Mouse (Mus musculus) limb, embryonic 14.5 days (tissue): ENCODE results near the gene Psmc2. TPM values are rescaled to one million over a fixed set of nuclear protein-coding genes. Genes with fewer than 3 reads are reported as not detected.
A peak's percentile ranks its signal among the peaks of the same experiment; 100 is the strongest.

ENCODE experiments used
- ATAC-seq: fragments of 200-750 bp; cut with Nextera tagmentation; 2 replicates; pipeline ENCODE4 v1.8.0; 2017; ENCODE audit warnings: low read depth, moderate number of reproducible peaks, moderate TSS enrichment; ENCODE audit not compliant: low FRiP score
- DNase-seq: peaks from one replicate; pipeline ENCODE4 v3.0.0-alpha.2; 2015; ENCODE audit warnings: low spot score
- H3K27ac ChIP-seq: fragments of 300-500 bp; sonication (generic); replicated peaks from 2 replicates; pipeline ENCODE4 v1.5.1; 2014; ENCODE audit warnings: low read depth, mild to moderate bottlenecking, low read length, moderate library complexity, mixed read lengths
- H3K27me3 ChIP-seq: fragments of 300-500 bp; sonication (generic); 2 replicates; pipeline ENCODE4 v1.6.1; 2014; ENCODE audit warnings: low read length, mixed read lengths; ENCODE audit not compliant: control insufficient read depth, insufficient read depth
- H3K36me3 ChIP-seq: fragments of 300-500 bp; sonication (generic); 2 replicates; pipeline ENCODE4 v1.6.1; 2014; ENCODE audit warnings: mild to moderate bottlenecking, low read length, moderate library complexity, mixed read lengths; ENCODE audit not compliant: control insufficient read depth, insufficient read depth
- H3K4me1 ChIP-seq: fragments of 300-500 bp; sonication (generic); 2 replicates; pipeline ENCODE4 v1.6.1; 2014; ENCODE audit warnings: antibody characterized with exemption, low read length, mixed read lengths; ENCODE audit not compliant: control insufficient read depth, insufficient read depth
- H3K4me2 ChIP-seq: fragments of 300-500 bp; sonication (generic); replicated peaks from 2 replicates; pipeline ENCODE4 v1.6.1; 2014; ENCODE audit warnings: low read depth, mild to moderate bottlenecking, low read length, moderate library complexity; ENCODE audit not compliant: severe bottlenecking
- H3K4me3 ChIP-seq: fragments of 300-500 bp; sonication (generic); replicated peaks from 2 replicates; pipeline ENCODE4 v1.5.1; 2014; ENCODE audit warnings: low read length
- H3K9ac ChIP-seq: fragments of 300-500 bp; sonication (generic); 2 replicates; pipeline ENCODE4 v1.6.1; 2014; ENCODE audit warnings: mild to moderate bottlenecking, low read depth, low read length, moderate library complexity; ENCODE audit not compliant: severe bottlenecking
- H3K9me3 ChIP-seq: fragments of 300-500 bp; sonication (generic); 2 replicates; pipeline ENCODE4 v1.6.1; 2016; ENCODE audit warnings: low read length; ENCODE audit not compliant: control insufficient read depth
- POLR2A ChIP-seq: fragments of 200-500 bp; IDR thresholded peaks from 2 replicates; pipeline ENCODE4 v1.8.0; 2012; ENCODE audit warnings: inconsistent platforms, mild to moderate bottlenecking, moderate library complexity, borderline replicate concordance; ENCODE audit not compliant: insufficient read depth, insufficient read length; ENCODE audit errors: extremely low read depth
- WGBS: fragments of 180-500 bp; shearing (Covaris S2); extraction: QIAGEN DNeasy Blood & Tissue Kit; methylation state at CpG from one replicate; pipeline ENCODE4 v1.1.7; 2014; 5-methylcytosine and 5-hydroxymethylcytosine counted together
- polyA plus RNA-seq, 2 experiments: library from polyadenylated mRNA; depleted of rRNA in 1 of 2; stranded (reverse) in 1 of 2; unstranded in 1 of 2; fragments of >200 nt; fragmentation: Nextera tagmentation in 1 of 2; extraction: Ambion mirVana in 1 of 2; gene quantifications; 2 replicates each; pipeline versions ENCODE4 v1.2.1 to v1.2.3; 2012 to 2014

The Psmc2 gene
- 64.9 and 89.1 TPM in 2 replicates for polyA plus RNA-seq (2012; rRNA removed)
- 165 and 174 TPM in 2 replicates for polyA plus RNA-seq (2014; fragmentation: Nextera tagmentation; extraction: Ambion mirVana)

DNA sequence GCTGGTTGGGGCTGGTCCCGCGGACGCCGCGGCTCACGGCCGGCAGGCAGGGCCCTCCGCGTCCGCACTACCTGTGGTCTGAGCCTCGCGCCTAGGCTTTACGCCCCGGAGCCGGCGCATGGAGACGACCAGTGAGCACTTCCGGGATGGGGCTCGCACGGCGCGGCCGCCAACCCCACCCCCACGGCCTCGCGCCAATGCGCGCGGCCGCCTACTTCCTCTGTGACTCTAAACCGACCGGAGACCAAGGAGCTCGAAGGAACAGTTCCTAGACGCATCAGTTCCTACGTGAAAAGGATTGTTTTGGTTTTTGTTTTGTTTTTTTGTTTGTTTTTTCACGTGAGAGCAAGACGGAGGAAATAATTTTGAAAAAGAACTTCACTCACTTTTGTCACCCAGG is at the start of gene Psmc2, which contains the start of gene Dnajc2:
Psmc2 (plus strand) TSS at position 231 of the 400 bp plus-strand sequence.
Dnajc2 (minus strand) TSS at position 199 of the 400 bp plus-strand sequence.
- H3K36me3 ChIP-seq: peaks cover 32% of the 10 kb centered on the region
- peak within 1 kb of the TSS; percentile 97 for H3K4me3 ChIP-seq
- peak within 1 kb of the TSS; percentile 41; the same call in 1 of the 2 replicates for H3K27ac ChIP-seq
- H3K9ac ChIP-seq: peak within 1 kb of the TSS; percentile 72
- peak within 1 kb of the TSS; percentile 87 for H3K4me2 ChIP-seq
- no peak for TF ChIP-seq POLR2A
- H3K4me1 ChIP-seq: peaks cover 11% of the 10 kb centered on the region; the same call in 1 of the 2 replicates
- no peaks in the 10 kb centered on the region for H3K9me3 ChIP-seq
- DNase-seq (peak; percentile 92), ATAC-seq (peak; percentile 94)
- under 1% methylated on average over 32 of the region's 37 CpGs for WGBS
- no peaks in the 10 kb centered on the region for H3K27me3 ChIP-seq

DNA sequence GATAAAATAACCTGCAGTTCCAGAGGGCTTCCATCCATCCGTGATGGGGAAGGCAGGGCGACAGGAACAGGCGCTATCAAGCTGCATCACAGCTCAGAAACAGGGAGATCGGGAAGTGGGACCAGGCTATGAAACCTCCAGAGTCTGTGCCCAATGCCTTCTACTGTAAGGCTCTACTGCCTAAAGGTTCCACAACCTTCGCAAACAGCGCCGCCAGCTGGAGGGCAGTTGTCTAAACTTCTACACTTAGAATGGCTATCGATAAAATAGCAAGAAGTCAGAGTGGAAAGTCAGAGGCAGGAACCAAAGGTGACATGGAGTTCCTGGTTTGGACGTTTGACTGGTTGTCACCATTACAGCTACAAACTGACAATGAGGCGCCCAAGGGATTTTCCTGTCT is 49.5 kb upstream of the Psmc2 start:
- DNase-seq: peak; percentile 67
- peak overlapping the region; percentile 16 for H3K4me3 ChIP-seq
- no peak for TF ChIP-seq POLR2A
- WGBS: 28% methylated on average over 10 of the region's 10 CpGs
- H3K9me3 ChIP-seq: no peaks in the 10 kb centered on the region
- no peak for ATAC-seq
- H3K27ac ChIP-seq: no peak overlapping the region
- peaks cover 6% of the 10 kb centered on the region for H3K4me1 ChIP-seq
- no peak overlapping the region for H3K9ac ChIP-seq
- H3K27me3 ChIP-seq: no peaks in the 10 kb centered on the region
- H3K4me2 ChIP-seq: peak overlapping the region; percentile 19; the same call in 1 of the 2 replicates
- H3K36me3 ChIP-seq: peaks cover 15% of the 10 kb centered on the region

DNA sequence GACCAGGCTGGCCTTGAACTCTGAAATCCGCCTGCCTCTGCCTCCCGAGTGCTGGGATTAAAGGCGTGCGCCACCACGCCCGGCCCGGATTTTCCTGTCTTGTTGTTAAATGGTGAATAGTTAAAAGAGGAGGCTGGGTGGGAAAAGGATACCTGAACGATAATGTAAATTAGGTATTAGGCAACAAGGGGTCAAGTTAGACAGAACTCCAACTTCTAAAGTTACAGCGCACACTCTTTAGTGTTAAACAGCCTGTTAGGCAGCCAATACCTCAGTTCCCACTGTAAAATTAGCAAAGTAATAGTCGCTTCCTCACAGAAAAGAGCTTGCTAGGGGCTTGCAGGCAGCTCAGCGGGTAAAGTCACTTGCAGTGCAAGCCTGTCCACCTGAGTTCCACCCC is 49.0 kb upstream of the Psmc2 start:
- 77% methylated on average over 10 of the region's 11 CpGs for WGBS
- no peak overlapping the region for H3K27ac ChIP-seq
- no peak overlapping the region for H3K4me2 ChIP-seq
- no peak overlapping the region for H3K9ac ChIP-seq
- TF ChIP-seq POLR2A: no peak
- peaks cover 17% of the 10 kb centered on the region for H3K36me3 ChIP-seq
- no peak for ATAC-seq
- H3K27me3 ChIP-seq: no peaks in the 10 kb centered on the region
- no peak for DNase-seq
- H3K4me3 ChIP-seq: no peak overlapping the region
- H3K9me3 ChIP-seq: no peaks in the 10 kb centered on the region
- H3K4me1 ChIP-seq: peaks cover 6% of the 10 kb centered on the region

DNA sequence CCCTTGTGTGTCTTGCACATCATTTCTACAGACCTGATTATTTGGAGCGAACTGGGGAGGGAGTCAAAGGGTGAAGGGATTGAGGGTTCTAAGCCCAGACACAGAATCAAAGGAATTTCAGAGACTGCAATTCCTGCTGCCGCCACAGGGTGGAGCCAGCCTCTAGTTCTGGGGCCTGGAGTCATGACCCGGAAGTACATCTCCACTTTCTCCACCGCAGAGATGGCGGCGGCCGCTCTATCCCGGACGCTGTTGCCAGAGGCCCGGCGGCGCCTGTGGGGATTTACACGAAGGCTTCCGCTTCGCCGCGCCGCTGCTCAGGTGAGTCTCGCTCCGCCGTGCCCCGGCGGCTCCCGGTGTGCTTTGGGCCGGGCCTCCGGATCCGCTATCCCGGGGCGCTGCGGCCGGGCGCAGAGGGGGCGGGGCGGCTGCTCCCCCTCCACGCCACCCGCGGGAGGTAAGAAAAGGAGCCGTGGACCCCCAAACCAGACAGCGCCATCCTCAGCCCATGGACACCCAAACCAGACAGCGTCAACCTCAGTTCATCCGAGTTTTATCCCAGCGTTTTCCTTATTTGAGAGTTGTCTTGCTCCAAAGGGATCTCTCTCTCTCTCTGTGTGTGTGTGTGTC is 48.0 kb upstream of the Psmc2 start, which contains the start of gene Pmpcb:
Pmpcb (plus strand) TSS at position 186 of the 630 bp plus-strand sequence.
- Histone ChIP-seq H3K9me3 (no peaks in the 10 kb centered on the region), H3K27ac (peak within 1 kb of the TSS; percentile 81), H3K4me3 (peak within 1 kb of the TSS; percentile 82), H3K36me3 (peaks cover 27% of the 10 kb centered on the region), H3K4me2 (peak within 1 kb of the TSS; percentile 87), H3K27me3 (no peaks in the 10 kb centered on the region), H3K9ac (peak within 1 kb of the TSS; percentile 89), H3K4me1 (peaks cover 6% of the 10 kb centered on the region)
- TF ChIP-seq POLR2A: 0 out of 2 replicates have a peak, but pooled peaks have one; percentile 45
- peak; percentile 92 for ATAC-seq
- DNase-seq: peak; percentile 94
- WGBS: 1% methylated on average over 30 of the region's 42 CpGs

DNA sequence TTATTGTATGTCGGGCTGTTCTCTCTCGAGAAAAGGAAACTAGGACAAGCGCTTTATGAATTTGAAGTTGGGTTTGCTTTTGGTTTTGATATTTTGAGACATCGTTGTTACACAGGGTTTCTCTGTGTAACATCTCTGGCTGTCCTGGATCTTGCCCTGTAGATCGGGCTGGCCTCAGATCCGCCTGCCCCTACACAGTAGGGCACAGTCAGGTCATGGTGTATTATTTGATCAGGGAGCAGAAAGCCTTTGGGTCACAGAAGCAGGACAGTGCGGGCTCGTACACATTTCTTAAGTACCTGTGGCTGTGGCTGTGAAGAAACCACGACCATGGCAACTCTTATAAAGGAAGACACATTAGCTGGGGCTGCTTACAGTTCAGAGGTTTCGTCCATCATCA is 47.5 kb upstream of the Psmc2 start:
- Histone ChIP-seq H3K9me3 (no peaks in the 10 kb centered on the region), H3K4me1 (peaks cover 6% of the 10 kb centered on the region), H3K4me2 (peak overlapping the region; percentile 87), H3K27me3 (no peaks in the 10 kb centered on the region), H3K9ac (peak overlapping the region; percentile 89), H3K27ac (0 out of 2 replicates have a peak overlapping the region, but pooled peaks have one; percentile 81), H3K4me3 (peak overlapping the region; percentile 82), H3K36me3 (peaks cover 33% of the 10 kb centered on the region)
- ATAC-seq (no peak), DNase-seq (no peak)
- WGBS: 24% methylated on average over 10 of the region's 10 CpGs
- TF ChIP-seq POLR2A: no peak
